ENCODE assay signal across 23 mouse cellular contexts in genomic region chr3:81983120-81983895, GRCm38 (mm10). TPM values are rescaled to one million over a fixed set of nuclear protein-coding genes. Genes with fewer than 3 reads are reported as not detected.
DNase-seq lines count a peak whose midpoint lies in the region; ATAC-seq and TF ChIP-seq lines count a peak whose summit lies in the region.
"Had no signal": no experiment of that assay in that cellular context is flagged by ENCODE, and none has a peak within 500 bp of the region (broad histone marks: within the 10 kb centered on the region; RNA-seq: fewer than 3 reads in every experiment).

No protein-coding gene starts in this region.

- H3K36me3 ChIP-seq in C2C12 (ENCODE audit: control insufficient read depth, insufficient read depth), result no peaks in the 10 kb centered on the region
- H3K36me3 ChIP-seq in hindbrain, embryonic 16.5 days (ENCODE audit: control insufficient read depth, insufficient read depth, low read length), result no peaks in the 10 kb centered on the region
- no peaks in the 10 kb centered on the region for H3K36me3 ChIP-seq in midbrain, embryonic 10.5 days
- H3K36me3 ChIP-seq: forebrain, embryonic 12.5 days; hindbrain, embryonic 12.5 days; liver, embryonic 15.5 days; midbrain, embryonic 15.5 days had no signal

- H3K4me2 ChIP-seq in hindbrain, embryonic 16.5 days (ENCODE audit: low read length), result no peak overlapping the region
- H3K4me2 ChIP-seq: forebrain, embryonic 12.5 days; hindbrain, embryonic 12.5 days; liver, embryonic 15.5 days; midbrain, embryonic 15.5 days had no signal

- peak overlapping the region; percentile 78 for H3K27ac ChIP-seq in layer of hippocampus, adult 2 months
- H3K27ac ChIP-seq in hindbrain, embryonic 16.5 days (ENCODE audit: low read depth, low read length), result no peak overlapping the region
- no peak overlapping the region for H3K27ac ChIP-seq in midbrain, embryonic 10.5 days (replicated peaks)
- H3K27ac ChIP-seq: forebrain, embryonic 12.5 days; hindbrain, embryonic 12.5 days; liver, embryonic 15.5 days; midbrain, embryonic 15.5 days had no signal

- no peak for TF ChIP-seq CTCF in layer of hippocampus, adult 2 months (conservative IDR thresholded peaks at IDR 0.05)
- TF ChIP-seq CTCF in C2C12 (IDR thresholded peaks at IDR 0.05; ENCODE audit: control insufficient read depth, insufficient read depth, insufficient read length), result no peak

- no peak for ATAC-seq in hindbrain, embryonic 16.5 days
- ATAC-seq: CD4-positive, CD25-positive, alpha-beta regulatory T cell, adult 4 months; midbrain, embryonic 15.5 days had no signal

- H3K4me3 ChIP-seq in layer of hippocampus, adult 2 months, result no peak overlapping the region
- no peak overlapping the region for H3K4me3 ChIP-seq in C2C12 (ENCODE audit: insufficient read depth, poor library complexity, severe bottlenecking)
- H3K4me3 ChIP-seq in hindbrain, embryonic 16.5 days (ENCODE audit: low read length), result no peak overlapping the region
- no peak overlapping the region for H3K4me3 ChIP-seq in midbrain, embryonic 10.5 days
- H3K4me3 ChIP-seq: forebrain, embryonic 12.5 days; hindbrain, embryonic 12.5 days; liver, embryonic 15.5 days; midbrain, embryonic 15.5 days had no signal

- H3K9me3 ChIP-seq in hindbrain, embryonic 16.5 days (ENCODE audit: control insufficient read depth, low read length), result no peaks in the 10 kb centered on the region
- no peaks in the 10 kb centered on the region for H3K9me3 ChIP-seq in midbrain, embryonic 10.5 days (replicated peaks)
- H3K9me3 ChIP-seq: forebrain, embryonic 12.5 days; hindbrain, embryonic 12.5 days; liver, embryonic 15.5 days; midbrain, embryonic 15.5 days had no signal

- no peaks in the 10 kb centered on the region for H3K4me1 ChIP-seq in hindbrain, embryonic 16.5 days (ENCODE audit: control insufficient read depth, insufficient read depth, low read depth, low read length)
- no peaks in the 10 kb centered on the region for H3K4me1 ChIP-seq in midbrain, embryonic 10.5 days
- H3K4me1 ChIP-seq: forebrain, embryonic 12.5 days; hindbrain, embryonic 12.5 days; liver, embryonic 15.5 days; midbrain, embryonic 15.5 days had no signal

- DNase-seq in layer of hippocampus, adult 2 months (ENCODE audit: low spot score in 2 of 2), result no peak
- no peak for DNase-seq in layer of hippocampus, postnatal 14 days (ENCODE audit: low spot score in 2 of 2)
- DNase-seq in adrenal gland, postnatal 36 days, result peak; percentile 46 to 47
- peak; percentile 35 for DNase-seq in skeletal muscle tissue, adult 2 months (ENCODE audit: low read depth, low spot score)
- DNase-seq in midbrain, embryonic 10.5 days (ENCODE audit: low spot score), result no peak
- DNase-seq: cerebellum, adult 2 months; kidney, adult 2 months; kidney, postnatal 25 days; left cerebral cortex, postnatal 4 days; lung, postnatal 14 days; right cerebral cortex, postnatal 14 days; thymus, adult 2 months had no signal

- no peaks in the 10 kb centered on the region for H3K27me3 ChIP-seq in C2C12 (ENCODE audit: control insufficient read depth, insufficient read depth, insufficient read length)
- H3K27me3 ChIP-seq in hindbrain, embryonic 16.5 days (replicated peaks; ENCODE audit: control insufficient read depth, insufficient read depth, low read length), result no peaks in the 10 kb centered on the region
- H3K27me3 ChIP-seq in midbrain, embryonic 10.5 days (ENCODE audit: low read depth, poor library complexity, severe bottlenecking), result no peaks in the 10 kb centered on the region
- H3K27me3 ChIP-seq: forebrain, embryonic 12.5 days; hindbrain, embryonic 12.5 days; liver, embryonic 15.5 days; midbrain, embryonic 15.5 days had no signal

- peaks cover 2% of the 10 kb centered on the region for H3K79me3 ChIP-seq in C2C12 (ENCODE audit: low read depth)

- H3K79me2 ChIP-seq in C2C12 (ENCODE audit: control insufficient read depth, insufficient read depth), result no peaks in the 10 kb centered on the region

- H3K9ac ChIP-seq in hindbrain, embryonic 16.5 days (ENCODE audit: low read depth, low read length), result no peak overlapping the region
- H3K9ac ChIP-seq: forebrain, embryonic 12.5 days; hindbrain, embryonic 12.5 days; liver, embryonic 15.5 days; midbrain, embryonic 15.5 days had no signal

- H3ac ChIP-seq in C2C12 (ENCODE audit: control insufficient read depth, insufficient read length, low read depth), result no peak overlapping the region

- WGBS in hindbrain, embryonic 16.5 days, result 77% methylated on average over 8 of the region's 8 CpGs
- 90% methylated on average over 8 of the region's 8 CpGs for WGBS in midbrain, embryonic 10.5 days

TF ChIP-seq in C2C12, 6 proteins besides CTCF, POLR2A, EP300 and RAD21:
- no peak for TF ChIP-seq FOSL1 (IDR thresholded peaks at IDR 0.05; ENCODE audit: insufficient read depth, low read length, poor library complexity, severe bottlenecking)
- TF ChIP-seq MAX (IDR thresholded peaks at IDR 0.05), result no peak
- TF ChIP-seq CEBPB (IDR thresholded peaks at IDR 0.05; ENCODE audit: low read depth), result no peak
- no peak for TF ChIP-seq MYOD1 (IDR thresholded peaks at IDR 0.05; ENCODE audit: control insufficient read depth, insufficient read length, low read depth)
- TF ChIP-seq MYOG (IDR thresholded peaks at IDR 0.05; ENCODE audit: control insufficient read depth, extremely low read depth, insufficient read length), result no peak
- peak; percentile 24 for TF ChIP-seq USF1 (IDR thresholded peaks at IDR 0.05; ENCODE audit: low read depth)

RNA-seq across cellular contexts. Expression of gene Asic5, which starts 1.2 kb away (rescaled TPM):
- not detected for total RNA-seq in layer of hippocampus, adult 2 months (2021)
- not detected for total RNA-seq in layer of hippocampus, postnatal 14 days (2021)
- polyA plus RNA-seq in C2C12 (2012; fragmentation: generic; extraction: Trizol), result not detected
- not detected for total RNA-seq in adrenal gland, postnatal 36 days (2021)
- not detected in 2 replicates for polyA plus RNA-seq in hindbrain, embryonic 16.5 days (2015; fragmentation: Nextera tagmentation; extraction: Ambion mirVana)
- polyA plus RNA-seq in midbrain, embryonic 10.5 days (2016; fragmentation: Nextera tagmentation; extraction: Ambion mirVana), result not detected in 2 replicates
- total RNA-seq: heart, adult 18-20 months; layer of hippocampus, postnatal 10 days; left cerebral cortex, postnatal 4 days had no signal
- polyA plus RNA-seq: CD4-positive, CD25-positive, alpha-beta regulatory T cell, adult 4 months; cerebellum, adult 2 months; cortical plate, adult 2 months; forebrain, embryonic 12.5 days; heart, embryonic 16.5 days; hindbrain, embryonic 12.5 days; kidney, adult 2 months; liver, embryonic 15.5 days; midbrain, embryonic 15.5 days had no signal

RNA-seq across cellular contexts. Expression of gene Tdo2, which starts 7.3 kb away (rescaled TPM):
- 10 to 100 TPM; 15.9 to 16.1 TPM for total RNA-seq in layer of hippocampus, adult 2 months (2021)
- 10 to 100 TPM in 1 of 2 experiments, 1 to 10 TPM in 1; 9.8 to 10.6 TPM for total RNA-seq in layer of hippocampus, postnatal 14 days (2021)
- polyA plus RNA-seq in C2C12 (2012; fragmentation: generic; extraction: Trizol), result not detected
- 1 to 10 TPM in 1 of 2 experiments, under 1 TPM in 1; 0.33 to 1.0 TPM for total RNA-seq in adrenal gland, postnatal 36 days (2021)
- polyA plus RNA-seq in hindbrain, embryonic 16.5 days (2015; fragmentation: Nextera tagmentation; extraction: Ambion mirVana), result 0.04 and 0.06 TPM in 2 replicates
- not detected in 2 replicates for polyA plus RNA-seq in midbrain, embryonic 10.5 days (2016; fragmentation: Nextera tagmentation; extraction: Ambion mirVana)
- total RNA-seq: heart, adult 18-20 months had no signal
- polyA plus RNA-seq: hindbrain, embryonic 12.5 days; kidney, adult 2 months; liver, embryonic 15.5 days; midbrain, embryonic 15.5 days had no signal

RNA-seq across cellular contexts. Expression of gene Ctso, which starts 50.9 kb away (rescaled TPM):
- total RNA-seq in layer of hippocampus, adult 2 months (2021), result 10 to 100 TPM; 19.1 to 19.9 TPM
- total RNA-seq in layer of hippocampus, postnatal 14 days (2021), result 10 to 100 TPM; 16.8 to 18.4 TPM
- 0.83 TPM for polyA plus RNA-seq in C2C12 (2012; fragmentation: generic; extraction: Trizol)
- total RNA-seq in adrenal gland, postnatal 36 days (2021), result 10 to 100 TPM; 34.5 to 68.4 TPM
- 11.9 and 13.6 TPM in 2 replicates for polyA plus RNA-seq in hindbrain, embryonic 16.5 days (2015; fragmentation: Nextera tagmentation; extraction: Ambion mirVana)
- 3.4 and 5.0 TPM in 2 replicates for polyA plus RNA-seq in midbrain, embryonic 10.5 days (2016; fragmentation: Nextera tagmentation; extraction: Ambion mirVana)

Comparison
In these comparisons a context has a peak if more than half of its experiments do, and no peak if none do; other contexts are left out.
1. DNase-seq: peak in adrenal gland, postnatal 36 days (2 of 2) and skeletal muscle tissue, adult 2 months (single experiment); none in layer of hippocampus, adult 2 months (0 of 2), layer of hippocampus, postnatal 14 days (0 of 2) and midbrain, embryonic 10.5 days (single experiment).
2. RNA of gene Tdo2, which starts 7.3 kb away (total RNA-seq): 15.9 to 16.1 TPM in layer of hippocampus, adult 2 months and 9.8 to 10.6 TPM in layer of hippocampus, postnatal 14 days; 0.33 to 1.0 TPM in adrenal gland, postnatal 36 days; every median in the first group is over 4 times any median in the second.